Mouse (Mus musculus): ENCODE measurements at regions not wholly inside any gene's neighbourhood (a gene's known extent, or its start where the extent isn't known, plus 50 kb on each side); places are given as distances from the start of the nearest gene placed in this dataset.

DNA sequence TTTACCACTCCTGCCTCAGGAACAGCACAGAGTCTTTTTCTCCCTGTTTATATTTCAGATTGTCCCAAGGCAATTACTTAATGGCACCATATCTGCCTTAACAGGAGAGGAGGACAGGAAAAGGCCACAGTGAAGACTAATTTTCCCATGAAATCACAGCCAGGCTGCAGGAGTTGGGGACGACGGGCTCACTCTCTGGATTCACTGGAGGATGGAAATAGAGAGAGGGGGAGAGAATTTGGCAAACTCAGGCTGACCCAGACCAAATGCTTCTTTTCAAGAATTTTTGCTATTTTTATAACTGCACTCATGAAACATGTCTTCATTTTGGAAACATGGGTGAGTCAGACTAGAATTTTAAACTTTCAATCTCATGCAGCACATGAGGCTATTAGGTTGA lies 250.9 kb downstream of the Gm11361 start:
- no peak for TF ChIP-seq POLR2A (IDR thresholded peaks at IDR 0.05; ENCODE audit: insufficient read depth, low read depth, low read length)
- no peak for TF ChIP-seq CTCF (IDR thresholded peaks at IDR 0.05; ENCODE audit: insufficient read depth, low read depth, low read length)

All from olfactory bulb, adult 2 months (tissue).